Comparison of ENCODE assay signal across 22 mouse cellular contexts in genomic region chr5:122093734-122094133, GRCm38 (mm10). TPM values are rescaled to one million over a fixed set of nuclear protein-coding genes. Genes with fewer than 3 reads are reported as not detected.
"Had no signal": no experiment of that assay in that cellular context is flagged by ENCODE, and none has a peak within 500 bp of the region (broad histone marks: within the 10 kb centered on the region; RNA-seq: fewer than 3 reads in every experiment).

No protein-coding gene starts in this region.

- H3K27me3 ChIP-seq: limb, embryonic 12.5 days; limb, embryonic 15.5 days; midbrain, embryonic 12.5 days; neural tube, embryonic 13.5 days had no signal

- H3K4me2 ChIP-seq: limb, embryonic 12.5 days; limb, embryonic 15.5 days; liver, embryonic 11.5 days; lung, embryonic 14.5 days; midbrain, embryonic 12.5 days; neural tube, embryonic 13.5 days had no signal

- DNase-seq: kidney, postnatal 14 days; kidney, postnatal 4 days; left cerebral cortex, postnatal 4 days; liver, postnatal 0 days; lung, embryonic 14.5 days; retina, postnatal 1 day; thymus, adult 18-20 months; thymus, postnatal 36 days had no signal

- ATAC-seq: liver, postnatal 0 days; lung, postnatal 0 days; midbrain, embryonic 16.5 days had no signal

- H3K4me3 ChIP-seq: limb, embryonic 12.5 days; limb, embryonic 15.5 days; midbrain, embryonic 12.5 days; myocyte; neural tube, embryonic 13.5 days had no signal

- H3K9me3 ChIP-seq: limb, embryonic 15.5 days; midbrain, embryonic 12.5 days; neural tube, embryonic 13.5 days had no signal

- H3K4me1 ChIP-seq: limb, embryonic 12.5 days; limb, embryonic 15.5 days; midbrain, embryonic 12.5 days; neural tube, embryonic 13.5 days had no signal

- H3K27ac ChIP-seq: limb, embryonic 12.5 days; limb, embryonic 15.5 days; liver, embryonic 14.5 days; macrophage; midbrain, embryonic 12.5 days; neural tube, embryonic 13.5 days had no signal

- H3K9ac ChIP-seq: limb, embryonic 12.5 days; limb, embryonic 15.5 days; liver, embryonic 14.5 days; liver, postnatal 0 days; lung, embryonic 14.5 days; midbrain, embryonic 12.5 days; neural tube, embryonic 13.5 days had no signal

- H3K36me3 ChIP-seq: limb, embryonic 12.5 days; limb, embryonic 15.5 days; midbrain, embryonic 12.5 days; neural tube, embryonic 13.5 days had no signal

RNA-seq across cellular contexts. Expression of gene Myl2, which starts 7.0 kb away (rescaled TPM):
- total RNA-seq: left cerebral cortex, postnatal 4 days; monocyte, adult 5-6 weeks had no signal
- polyA plus RNA-seq: macrophage; urinary bladder, adult 2 months had no signal

RNA-seq across cellular contexts. Expression of gene Cux2, which starts 43.8 kb away (rescaled TPM):
- total RNA-seq: monocyte, adult 5-6 weeks had no signal
- polyA plus RNA-seq: macrophage had no signal

RNA-seq across cellular contexts. Expression of gene Ccdc63, which starts 46.9 kb away (rescaled TPM):
- polyA plus RNA-seq: kidney, embryonic 16.5 days; limb, embryonic 12.5 days; midbrain, embryonic 12.5 days; myocyte; stomach, embryonic 16.5 days had no signal
